8 mouse cellular contexts compared by ENCODE assay signal in genomic region chr6:126702116-126702515, GRCm38 (mm10). TPM values are rescaled to one million over a fixed set of nuclear protein-coding genes. Genes with fewer than 3 reads are reported as not detected.
DNase-seq lines count a peak whose midpoint lies in the region; ATAC-seq lines count a peak whose summit lies in the region.

No protein-coding gene starts in this region.

- peak; percentile 93 for ATAC-seq in megakaryocyte progenitor cell, adult 5-6 weeks (replicated peaks; ENCODE audit: poor library complexity)

- DNase-seq in WW6 (ENCODE audit: low read depth, low spot score) = peak; percentile 79
- peak; percentile 93 to 97 for DNase-seq in cerebellum, postnatal 36 days
- peak; percentile 27 to 29 for DNase-seq in gastrocnemius, adult 8-10 months (ENCODE audit: low spot score in 2 of 2)
- peak; percentile 66 for DNase-seq in induced T-regulatory cell, adult 2 months (ENCODE audit: low read depth)
- DNase-seq in left cerebral cortex, postnatal 10 days (ENCODE audit: extremely low spot score in 1 of 2, low spot score in 2 of 2) = peak; percentile 78 to 89
- peak; percentile 84 for DNase-seq in right cerebral cortex, postnatal 14 days
- peak; percentile 49 for DNase-seq in yolk sac, embryonic 10.5 days (ENCODE audit: low spot score)

- intact Hi-C loops in left cerebral cortex, postnatal 10 days (cut with DNase I) = loop anchor here (2.0 to 5.0 kb wide), 3 partner anchors 55 to 200 kb away; partner anchors contain the start of gene Kcna1

RNA-seq across cellular contexts. Expression of gene Kcna6, which starts 38.4 kb away (rescaled TPM):
- total RNA-seq in gastrocnemius, adult 8-10 months (2022) = under 1 TPM; 0.15 to 0.51 (median 0.31) TPM
- 10 to 100 TPM; 78.2 to 82.1 TPM for total RNA-seq in left cerebral cortex, postnatal 10 days (2021)
- total RNA-seq in megakaryocyte progenitor cell, adult 5-6 weeks (2015) = not detected in 2 replicates
- total RNA-seq in megakaryocyte progenitor cell, adult 5-6 weeks (2017) = not detected in 2 replicates

RNA-seq across cellular contexts. Expression of gene Kcna1, which starts 55.9 kb away (rescaled TPM):
- total RNA-seq in gastrocnemius, adult 8-10 months (2022) = 1 to 10 TPM in 2 of 4 experiments, under 1 TPM in 2; 0.58 to 2.1 (median 1.0) TPM
- total RNA-seq in left cerebral cortex, postnatal 10 days (2021) = 10 to 100 TPM; 36.3 to 40.1 TPM
- not detected in 2 replicates for total RNA-seq in megakaryocyte progenitor cell, adult 5-6 weeks (2015)
- not detected in 2 replicates for total RNA-seq in megakaryocyte progenitor cell, adult 5-6 weeks (2017)

Comparison
In these comparisons a context has a peak if more than half of its experiments do, and no peak if none do; other contexts are left out.
1. Peak in every context shown above with its lines: DNase-seq and ATAC-seq.
2. DNase-seq: peak in every context shown above with its lines; median percentile 95 in cerebellum, postnatal 36 days; 84 in right cerebral cortex, postnatal 14 days; 84 in left cerebral cortex, postnatal 10 days; 79 in WW6; 66 in induced T-regulatory cell, adult 2 months; 49 in yolk sac, embryonic 10.5 days; 28 in gastrocnemius, adult 8-10 months.
3. RNA of gene Kcna6, which starts 38.4 kb away (total RNA-seq): 78.2 to 82.1 TPM in left cerebral cortex, postnatal 10 days; 0.15 to 0.51 TPM in gastrocnemius, adult 8-10 months and not detected in megakaryocyte progenitor cell, adult 5-6 weeks; every median in the first group is over 10 times any median in the second.
4. RNA of gene Kcna1, which starts 55.9 kb away (total RNA-seq): 36.3 to 40.1 TPM in left cerebral cortex, postnatal 10 days; 0.58 to 2.1 TPM in gastrocnemius, adult 8-10 months and not detected in megakaryocyte progenitor cell, adult 5-6 weeks; every median in the first group is over 10 times any median in the second.